Mouse (Mus musculus): Measurements from ENCODE around the gene Pip5k1b. TPM values are rescaled to one million over a fixed set of nuclear protein-coding genes. Genes with fewer than 3 reads are reported as not detected.

Pip5k1b gene
- polyA plus RNA-seq (2015; fragmentation: Nextera tagmentation; extraction: Ambion mirVana), result 7.5 and 9.3 TPM in 2 replicates

DNA sequence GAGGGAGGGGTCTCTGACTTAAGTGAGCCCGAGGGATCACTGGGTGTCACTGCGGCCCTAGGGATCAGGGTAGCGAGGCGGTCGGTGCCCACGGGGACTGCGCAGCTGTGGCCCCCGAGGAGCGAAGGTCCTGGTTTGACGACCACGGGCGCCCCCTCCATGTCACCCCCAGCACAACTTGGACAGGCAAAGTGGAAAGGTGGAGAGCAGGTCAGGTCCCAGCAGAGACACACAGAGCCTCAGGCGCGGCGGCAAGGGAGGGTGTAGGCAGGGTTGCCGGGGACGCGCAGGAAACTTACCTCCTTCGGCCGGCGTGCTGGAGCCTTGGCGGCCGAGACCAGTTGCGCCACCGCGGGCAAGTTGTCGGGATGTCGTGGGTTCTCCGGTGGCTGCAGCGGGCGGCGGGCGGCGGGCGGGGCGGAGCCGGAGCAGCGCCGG, at the start of gene Pip5k1b:
Pip5k1b (minus strand) TSS at position 407 of the 438 bp plus-strand sequence.
- peak; percentile 59 for ATAC-seq (replicated peaks; ENCODE audit: insufficient number of reproducible peaks, insufficient read depth, low FRiP score, low read depth)
- peaks cover 34% of the 10 kb centered on the region for H3K4me1 ChIP-seq (replicated peaks)
- H3K27ac ChIP-seq, result peak within 1 kb of the TSS; percentile 94
- H3K36me3 ChIP-seq, result no peaks in the 10 kb centered on the region
- H3K9ac ChIP-seq, result peak within 1 kb of the TSS; percentile 88
- 0% methylated on average over 39 of the region's 39 CpGs for WGBS
- no peaks in the 10 kb centered on the region for H3K9me3 ChIP-seq (replicated peaks)
- H3K4me2 ChIP-seq, result peak within 1 kb of the TSS; percentile 90
- no peaks in the 10 kb centered on the region for H3K27me3 ChIP-seq
- peak within 1 kb of the TSS; percentile 92 for H3K4me3 ChIP-seq

- no peaks in the 10 kb centered on the region for H3K27me3 ChIP-seq
- 75% methylated on average over 4 of the region's 4 CpGs for WGBS
- ATAC-seq (replicated peaks; ENCODE audit: insufficient number of reproducible peaks, insufficient read depth, low FRiP score, low read depth), result no peak
Measured at GRCm38 (mm10) chr19:24604105-24604504, 48.4 kb upstream of the Pip5k1b start.

GRCm38 (mm10) chr19:24603431-24603830, 47.8 kb upstream of the Pip5k1b start:
- no peaks in the 10 kb centered on the region for H3K4me1 ChIP-seq (replicated peaks)
- 72% methylated on average over 4 of the region's 4 CpGs for WGBS
- H3K4me3 ChIP-seq, result no peak overlapping the region
- H3K9me3 ChIP-seq (replicated peaks), result no peaks in the 10 kb centered on the region
- H3K36me3 ChIP-seq, result no peaks in the 10 kb centered on the region
- no peak overlapping the region for H3K9ac ChIP-seq
- H3K27ac ChIP-seq, result no peak overlapping the region
- H3K4me2 ChIP-seq, result no peak overlapping the region
- H3K27me3 ChIP-seq, result no peaks in the 10 kb centered on the region
- ATAC-seq (replicated peaks; ENCODE audit: insufficient number of reproducible peaks, insufficient read depth, low FRiP score, low read depth), result no peak

More at GRCm38 (mm10) chr19:24604105-24604504, 48.4 kb upstream of the Pip5k1b start:
- Histone ChIP-seq H3K4me1 (replicated peaks) (no peaks in the 10 kb centered on the region), H3K36me3 (no peaks in the 10 kb centered on the region), H3K27ac (no peak overlapping the region), H3K9ac (no peak overlapping the region), H3K9me3 (replicated peaks) (no peaks in the 10 kb centered on the region), H3K4me2 (no peak overlapping the region), H3K4me3 (no peak overlapping the region)

- WGBS, result 46% methylated on average over 2 of the region's 2 CpGs
- H3K4me2 ChIP-seq, result no peak overlapping the region
- no peak overlapping the region for H3K9ac ChIP-seq
Measured at GRCm38 (mm10) chr19:24586726-24587125, 31.1 kb upstream of the Pip5k1b start.

GRCm38 (mm10) chr19:24585171-24585570, 29.5 kb upstream of the Pip5k1b start:
- H3K9me3 ChIP-seq (replicated peaks), result no peaks in the 10 kb centered on the region
- no peak overlapping the region for H3K27ac ChIP-seq
- H3K4me3 ChIP-seq, result no peak overlapping the region
- H3K4me2 ChIP-seq, result no peak overlapping the region
- H3K9ac ChIP-seq, result no peak overlapping the region
- no peaks in the 10 kb centered on the region for H3K27me3 ChIP-seq
- H3K4me1 ChIP-seq (replicated peaks), result no peaks in the 10 kb centered on the region
- 95% methylated on average over 5 of the region's 5 CpGs for WGBS
- H3K36me3 ChIP-seq, result no peaks in the 10 kb centered on the region
- ATAC-seq (replicated peaks; ENCODE audit: insufficient number of reproducible peaks, insufficient read depth, low FRiP score, low read depth), result no peak

More at GRCm38 (mm10) chr19:24586726-24587125, 31.1 kb upstream of the Pip5k1b start:
- H3K27ac ChIP-seq, result no peak overlapping the region
- no peaks in the 10 kb centered on the region for H3K36me3 ChIP-seq
- H3K27me3 ChIP-seq, result no peaks in the 10 kb centered on the region
- H3K4me3 ChIP-seq, result no peak overlapping the region
- no peaks in the 10 kb centered on the region for H3K9me3 ChIP-seq (replicated peaks)
- no peaks in the 10 kb centered on the region for H3K4me1 ChIP-seq (replicated peaks)
- ATAC-seq (replicated peaks; ENCODE audit: insufficient number of reproducible peaks, insufficient read depth, low FRiP score, low read depth), result no peak

GRCm38 (mm10) chr19:24583956-24584355, 28.3 kb upstream of the Pip5k1b start:
- Histone ChIP-seq H3K27me3 (no peaks in the 10 kb centered on the region), H3K36me3 (no peaks in the 10 kb centered on the region), H3K9ac (no peak overlapping the region), H3K4me2 (no peak overlapping the region), H3K4me3 (no peak overlapping the region), H3K9me3 (replicated peaks) (no peaks in the 10 kb centered on the region), H3K27ac (no peak overlapping the region), H3K4me1 (replicated peaks) (no peaks in the 10 kb centered on the region)
- ATAC-seq (replicated peaks; ENCODE audit: insufficient number of reproducible peaks, insufficient read depth, low FRiP score, low read depth), result no peak
- 74% methylated on average over 8 of the region's 8 CpGs for WGBS

DNA sequence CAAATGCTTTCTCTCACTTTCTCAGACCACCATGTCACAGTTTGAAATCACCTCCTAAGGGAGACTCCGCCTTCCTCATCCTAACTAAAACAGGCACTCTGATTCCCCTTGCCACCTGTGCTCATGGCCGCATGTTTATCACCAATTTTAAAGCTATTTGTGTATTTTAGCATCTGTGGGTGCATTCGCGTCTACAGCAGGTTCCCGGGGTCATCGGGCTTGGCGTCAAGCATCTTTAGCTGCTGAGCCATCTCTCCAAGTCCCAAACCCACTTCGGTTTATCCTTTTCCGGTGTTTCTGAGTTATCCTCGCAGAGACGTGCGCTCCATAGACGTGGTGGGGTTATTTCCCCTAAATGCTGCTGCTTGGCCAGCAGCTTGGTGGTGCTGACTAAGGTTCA, 20.5 kb upstream of the Pip5k1b start:
- H3K9me3 ChIP-seq (replicated peaks), result no peaks in the 10 kb centered on the region
- H3K36me3 ChIP-seq, result no peaks in the 10 kb centered on the region
- peaks cover 6% of the 10 kb centered on the region for H3K4me1 ChIP-seq (replicated peaks)
- H3K4me3 ChIP-seq, result no peak overlapping the region
- H3K27me3 ChIP-seq, result no peaks in the 10 kb centered on the region
- 91% methylated on average over 13 of the region's 13 CpGs for WGBS
- no peak for ATAC-seq (replicated peaks; ENCODE audit: insufficient number of reproducible peaks, insufficient read depth, low FRiP score, low read depth)
- no peak overlapping the region for H3K27ac ChIP-seq
- no peak overlapping the region for H3K4me2 ChIP-seq
- no peak overlapping the region for H3K9ac ChIP-seq

DNA sequence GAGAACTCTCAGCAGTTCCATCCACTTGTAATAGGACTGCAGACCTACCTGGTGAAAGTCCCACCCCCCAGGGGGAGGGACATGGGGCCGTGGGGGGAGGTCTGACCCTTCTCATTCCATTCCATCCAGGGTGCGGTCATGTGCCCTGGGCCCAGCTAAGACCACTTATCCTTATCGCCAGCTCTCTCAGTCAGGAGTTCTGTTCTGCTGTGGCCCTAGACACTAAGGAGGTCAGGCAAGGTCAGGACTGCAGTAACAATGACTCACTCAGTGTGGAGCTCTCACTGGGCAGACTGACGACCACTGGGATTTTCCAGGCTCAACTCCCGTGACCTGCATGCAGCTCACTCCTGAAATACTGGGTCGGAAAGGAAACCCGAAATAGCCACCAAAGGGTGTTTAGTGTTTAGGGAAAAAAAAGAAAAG, 16.1 kb upstream of the Pip5k1b start:
- Histone ChIP-seq H3K4me2 (no peak overlapping the region), H3K4me1 (replicated peaks) (peaks cover 6% of the 10 kb centered on the region), H3K4me3 (no peak overlapping the region), H3K36me3 (no peaks in the 10 kb centered on the region), H3K9me3 (replicated peaks) (no peaks in the 10 kb centered on the region), H3K27me3 (no peaks in the 10 kb centered on the region), H3K9ac (no peak overlapping the region), H3K27ac (peak overlapping the region; percentile 55)
- peak; percentile 75; the same call in 1 of the 2 replicates for ATAC-seq (replicated peaks; ENCODE audit: insufficient number of reproducible peaks, insufficient read depth, low FRiP score, low read depth)
- 19% methylated on average over 7 of the region's 7 CpGs for WGBS

- WGBS, result 73% methylated on average over 8 of the region's 8 CpGs
- no peaks in the 10 kb centered on the region for H3K36me3 ChIP-seq
- H3K4me1 ChIP-seq (replicated peaks), result peaks cover 6% of the 10 kb centered on the region
- ATAC-seq (replicated peaks; ENCODE audit: insufficient number of reproducible peaks, insufficient read depth, low FRiP score, low read depth), result no peak
- no peaks in the 10 kb centered on the region for H3K9me3 ChIP-seq (replicated peaks)
- no peak overlapping the region for H3K27ac ChIP-seq
- no peaks in the 10 kb centered on the region for H3K27me3 ChIP-seq
- H3K4me3 ChIP-seq, result no peak overlapping the region
- no peak overlapping the region for H3K4me2 ChIP-seq
- H3K9ac ChIP-seq, result no peak overlapping the region
Measured at GRCm38 (mm10) chr19:24570969-24571368, 15.3 kb upstream of the Pip5k1b start.

DNA sequence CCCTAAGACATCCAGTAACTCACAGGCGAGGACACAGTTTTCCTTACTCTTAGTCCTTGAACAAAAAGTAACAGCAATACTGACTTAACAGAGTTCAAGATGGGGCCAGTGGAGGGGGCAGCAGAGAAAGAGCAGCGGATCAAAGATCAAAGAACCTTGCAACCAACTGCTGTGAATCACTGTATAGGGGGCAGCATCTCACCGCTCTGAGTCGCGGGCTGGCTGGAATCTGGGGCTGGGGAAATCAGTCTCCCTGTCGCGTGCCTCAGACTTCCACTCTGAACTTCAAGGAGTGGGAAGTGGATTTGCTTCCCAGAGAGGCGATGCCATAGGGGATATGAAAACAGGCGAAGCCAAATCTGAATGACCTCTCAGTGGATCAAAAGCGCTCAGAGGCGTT, 1.8 kb upstream of the Pip5k1b start:
- 2% methylated on average over 11 of the region's 11 CpGs for WGBS
- H3K9me3 ChIP-seq (replicated peaks), result no peaks in the 10 kb centered on the region
- H3K36me3 ChIP-seq, result no peaks in the 10 kb centered on the region
- H3K4me1 ChIP-seq (replicated peaks), result peaks cover 34% of the 10 kb centered on the region
- H3K9ac ChIP-seq, result no peak overlapping the region
- H3K27me3 ChIP-seq, result no peaks in the 10 kb centered on the region
- H3K27ac ChIP-seq, result peak overlapping the region; percentile 18; the same call in 1 of the 2 replicates
- peak overlapping the region; percentile 90 for H3K4me2 ChIP-seq
- peak overlapping the region; percentile 92 for H3K4me3 ChIP-seq
- no peak for ATAC-seq (replicated peaks; ENCODE audit: insufficient number of reproducible peaks, insufficient read depth, low FRiP score, low read depth)

DNA sequence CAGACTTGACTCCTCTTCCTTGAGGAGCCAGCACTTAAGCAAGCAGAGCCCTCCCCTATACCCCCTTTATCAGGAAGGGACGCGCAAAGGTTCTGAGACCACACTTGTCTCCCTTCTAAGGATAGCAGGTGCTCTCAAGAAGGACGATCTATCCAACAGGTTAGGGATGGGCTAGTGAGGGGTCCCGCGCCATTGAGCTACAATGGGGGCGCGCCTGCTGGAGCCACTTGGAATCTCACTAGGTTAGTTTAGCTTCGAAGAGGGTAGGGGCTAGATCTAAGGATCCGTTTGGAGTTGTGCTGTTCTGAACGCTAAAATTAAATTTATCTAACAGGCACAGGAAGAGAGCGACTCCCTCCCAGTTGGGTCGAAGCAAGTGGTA, 904 bp upstream of the Pip5k1b start:
- H3K4me1 ChIP-seq (replicated peaks), result peaks cover 34% of the 10 kb centered on the region
- no peaks in the 10 kb centered on the region for H3K36me3 ChIP-seq
- H3K27ac ChIP-seq, result peak overlapping the region; percentile 94
- under 1% methylated on average over 12 of the region's 12 CpGs for WGBS
- H3K4me2 ChIP-seq, result peak overlapping the region; percentile 90
- H3K27me3 ChIP-seq, result no peaks in the 10 kb centered on the region
- no peaks in the 10 kb centered on the region for H3K9me3 ChIP-seq (replicated peaks)
- peak overlapping the region; percentile 88 for H3K9ac ChIP-seq
- no peak; the same call in 1 of the 2 replicates for ATAC-seq (replicated peaks; ENCODE audit: insufficient number of reproducible peaks, insufficient read depth, low FRiP score, low read depth)
- peak overlapping the region; percentile 92 for H3K4me3 ChIP-seq

- WGBS, result under 1% methylated on average over 58 of the region's 74 CpGs
- no peaks in the 10 kb centered on the region for H3K36me3 ChIP-seq
- H3K4me3 ChIP-seq, result peak overlapping the region; percentile 92
- peak overlapping the region; percentile 90 for H3K4me2 ChIP-seq
- H3K27me3 ChIP-seq, result no peaks in the 10 kb centered on the region
- peak; percentile 88 for ATAC-seq (replicated peaks; ENCODE audit: insufficient number of reproducible peaks, insufficient read depth, low FRiP score, low read depth)
- no peaks in the 10 kb centered on the region for H3K9me3 ChIP-seq (replicated peaks)
- H3K9ac ChIP-seq, result peak overlapping the region; percentile 88
- H3K27ac ChIP-seq, result peak overlapping the region; percentile 94
- peaks cover 34% of the 10 kb centered on the region for H3K4me1 ChIP-seq (replicated peaks)
Measured at GRCm38 (mm10) chr19:24555904-24556584, 372 bp upstream of the Pip5k1b start.

All from heart, embryonic 15.5 days (tissue).